Mouse (Mus musculus): ENCODE results near the gene Ppara. TPM values are rescaled to one million over a fixed set of nuclear protein-coding genes. Genes with fewer than 3 reads are reported as not detected.

Ppara gene
- polyA plus RNA-seq, 1 experiment from 2014 or later, result 4.9 TPM

- Histone ChIP-seq H3K4me3 (no peak overlapping the region), H3K9me3 (no peaks in the 10 kb centered on the region), H3K4me2 (no peak overlapping the region), H3K9ac (no peak overlapping the region), H3K36me3 (no peaks in the 10 kb centered on the region), H3K4me1 (peaks cover 8% of the 10 kb centered on the region; the same call in 1 of the 2 replicates), H3K27ac (no peak overlapping the region), H3K27me3 (peaks cover 50% of the 10 kb centered on the region)
- WGBS, result 62% methylated on average over 5 of the region's 5 CpGs
- no peak for ATAC-seq (ENCODE audit: borderline replicate concordance, extremely low read depth, low FRiP score, low TSS enrichment)
Observed at GRCm38 (mm10) chr15:85732604-85732968, 2.2 kb upstream of the Ppara start.

- Histone ChIP-seq H3K9ac (no peak overlapping the region), H3K4me2 (no peak overlapping the region), H3K4me1 (peaks cover 8% of the 10 kb centered on the region; the same call in 1 of the 2 replicates), H3K27ac (no peak overlapping the region), H3K9me3 (no peaks in the 10 kb centered on the region), H3K27me3 (peaks cover 52% of the 10 kb centered on the region), H3K36me3 (no peaks in the 10 kb centered on the region), H3K4me3 (no peak overlapping the region)
- WGBS, result 71% methylated on average over 2 of the region's 2 CpGs
- no peak for ATAC-seq (ENCODE audit: borderline replicate concordance, extremely low read depth, low FRiP score, low TSS enrichment)
Observed at GRCm38 (mm10) chr15:85733686-85734085, 1.1 kb upstream of the Ppara start.

GRCm38 (mm10) chr15:85734148-85734547 lies 635 bp upstream of the Ppara start:
- Histone ChIP-seq H3K4me1 (peaks cover 8% of the 10 kb centered on the region; the same call in 1 of the 2 replicates), H3K36me3 (no peaks in the 10 kb centered on the region), H3K27ac (no peak overlapping the region), H3K27me3 (peaks cover 52% of the 10 kb centered on the region), H3K4me2 (peak overlapping the region; percentile 97), H3K9ac (peak overlapping the region; percentile 50; the same call in 1 of the 2 replicates), H3K9me3 (no peaks in the 10 kb centered on the region), H3K4me3 (peak overlapping the region; percentile 79)
- no peak for ATAC-seq (ENCODE audit: borderline replicate concordance, extremely low read depth, low FRiP score, low TSS enrichment)
- 38% methylated on average over 8 of the region's 8 CpGs for WGBS

- Histone ChIP-seq H3K27ac (no peak overlapping the region), H3K4me2 (peak overlapping the region; percentile 97), H3K4me1 (peaks cover 8% of the 10 kb centered on the region; the same call in 1 of the 2 replicates), H3K9me3 (no peaks in the 10 kb centered on the region), H3K36me3 (no peaks in the 10 kb centered on the region), H3K9ac (peak overlapping the region; percentile 58), H3K4me3 (peak overlapping the region; percentile 79), H3K27me3 (peaks cover 52% of the 10 kb centered on the region)
- under 1% methylated on average over 70 of the region's 78 CpGs for WGBS
- peak; percentile 97 for ATAC-seq (ENCODE audit: borderline replicate concordance, extremely low read depth, low FRiP score, low TSS enrichment)
Observed at GRCm38 (mm10) chr15:85735063-85735835, 466 bp downstream of the Ppara start.

- no peaks in the 10 kb centered on the region for H3K9me3 ChIP-seq
- no peak overlapping the region for H3K27ac ChIP-seq
- peak; percentile 32 for ATAC-seq (ENCODE audit: borderline replicate concordance, extremely low read depth, low FRiP score, low TSS enrichment)
- H3K9ac ChIP-seq, result peak overlapping the region; percentile 58
- WGBS, result under 1% methylated on average over 24 of the region's 25 CpGs
- no peaks in the 10 kb centered on the region for H3K36me3 ChIP-seq
- peak overlapping the region; percentile 97 for H3K4me2 ChIP-seq
- peak overlapping the region; percentile 79 for H3K4me3 ChIP-seq
- H3K4me1 ChIP-seq, result peaks cover 8% of the 10 kb centered on the region; the same call in 1 of the 2 replicates
- H3K27me3 ChIP-seq, result peaks cover 52% of the 10 kb centered on the region
Observed at GRCm38 (mm10) chr15:85735836-85736190, 1.0 kb downstream of the Ppara start.

GRCm38 (mm10) chr15:85736506-85736905 lies 1.7 kb downstream of the Ppara start:
- 50% methylated on average over 10 of the region's 10 CpGs for WGBS
- Histone ChIP-seq H3K9me3 (no peaks in the 10 kb centered on the region), H3K36me3 (no peaks in the 10 kb centered on the region), H3K4me3 (peak overlapping the region; percentile 79), H3K9ac (0 out of 2 replicates have a peak overlapping the region, but pooled peaks have one; percentile 58), H3K27me3 (peaks cover 52% of the 10 kb centered on the region), H3K4me1 (peaks cover 8% of the 10 kb centered on the region; the same call in 1 of the 2 replicates), H3K4me2 (peak overlapping the region; percentile 97), H3K27ac (no peak overlapping the region)
- no peak for ATAC-seq (ENCODE audit: borderline replicate concordance, extremely low read depth, low FRiP score, low TSS enrichment)

- H3K4me1 ChIP-seq, result peaks cover 8% of the 10 kb centered on the region; the same call in 1 of the 2 replicates
- no peak overlapping the region for H3K4me3 ChIP-seq
- H3K9ac ChIP-seq, result no peak overlapping the region
- no peak overlapping the region for H3K4me2 ChIP-seq
- no peaks in the 10 kb centered on the region for H3K36me3 ChIP-seq
- peaks cover 40% of the 10 kb centered on the region for H3K27me3 ChIP-seq
- no peaks in the 10 kb centered on the region for H3K9me3 ChIP-seq
- 75% methylated on average over 3 of the region's 3 CpGs for WGBS
- no peak overlapping the region for H3K27ac ChIP-seq
- ATAC-seq (ENCODE audit: borderline replicate concordance, extremely low read depth, low FRiP score, low TSS enrichment), result no peak
Observed at GRCm38 (mm10) chr15:85738416-85738815, 3.6 kb downstream of the Ppara start.

GRCm38 (mm10) chr15:85738939-85739338 lies 4.2 kb downstream of the Ppara start:
- no peak overlapping the region for H3K4me3 ChIP-seq
- no peak overlapping the region for H3K9ac ChIP-seq
- H3K27me3 ChIP-seq, result peaks cover 35% of the 10 kb centered on the region
- no peak overlapping the region for H3K27ac ChIP-seq
- peaks cover 8% of the 10 kb centered on the region; the same call in 1 of the 2 replicates for H3K4me1 ChIP-seq
- WGBS, result 59% methylated on average over 5 of the region's 5 CpGs
- H3K36me3 ChIP-seq, result no peaks in the 10 kb centered on the region
- no peaks in the 10 kb centered on the region for H3K9me3 ChIP-seq
- H3K4me2 ChIP-seq, result no peak overlapping the region
- ATAC-seq (ENCODE audit: borderline replicate concordance, extremely low read depth, low FRiP score, low TSS enrichment), result no peak

- no peak for ATAC-seq (ENCODE audit: borderline replicate concordance, extremely low read depth, low FRiP score, low TSS enrichment)
- no peak overlapping the region for H3K4me3 ChIP-seq
- no peaks in the 10 kb centered on the region for H3K4me1 ChIP-seq
- no peak overlapping the region for H3K27ac ChIP-seq
- H3K27me3 ChIP-seq, result peaks cover 6% of the 10 kb centered on the region; the same call in 1 of the 2 replicates
- no peak overlapping the region for H3K9ac ChIP-seq
- 72% methylated on average over 9 of the region's 9 CpGs for WGBS
- no peaks in the 10 kb centered on the region for H3K36me3 ChIP-seq
- no peak overlapping the region for H3K4me2 ChIP-seq
- no peaks in the 10 kb centered on the region for H3K9me3 ChIP-seq
Observed at GRCm38 (mm10) chr15:85742608-85743007, 7.8 kb downstream of the Ppara start.

- 59% methylated on average over 3 of the region's 3 CpGs for WGBS
- ATAC-seq (ENCODE audit: borderline replicate concordance, extremely low read depth, low FRiP score, low TSS enrichment), result no peak
- H3K27ac ChIP-seq, result no peak overlapping the region
- H3K4me1 ChIP-seq, result no peaks in the 10 kb centered on the region
- H3K9me3 ChIP-seq, result no peaks in the 10 kb centered on the region
- H3K4me3 ChIP-seq, result no peak overlapping the region
- H3K36me3 ChIP-seq, result no peaks in the 10 kb centered on the region
- H3K4me2 ChIP-seq, result no peak overlapping the region
- 0 out of 2 replicates have a peak, but pooled peaks cover 4% of the 10 kb centered on the region for H3K27me3 ChIP-seq
- no peak overlapping the region for H3K9ac ChIP-seq
Observed at GRCm38 (mm10) chr15:85743946-85744345, 9.2 kb downstream of the Ppara start.

- Histone ChIP-seq H3K9me3 (no peaks in the 10 kb centered on the region), H3K9ac (no peak overlapping the region), H3K27me3 (0 out of 2 replicates have a peak, but pooled peaks cover 4% of the 10 kb centered on the region), H3K36me3 (no peaks in the 10 kb centered on the region), H3K27ac (no peak overlapping the region), H3K4me3 (no peak overlapping the region), H3K4me1 (no peaks in the 10 kb centered on the region), H3K4me2 (no peak overlapping the region)
- ATAC-seq (ENCODE audit: borderline replicate concordance, extremely low read depth, low FRiP score, low TSS enrichment), result no peak
- WGBS, result 75% methylated on average over 8 of the region's 8 CpGs
Observed at GRCm38 (mm10) chr15:85746178-85746577, 11.4 kb downstream of the Ppara start.

GRCm38 (mm10) chr15:85746671-85747070 lies 11.9 kb downstream of the Ppara start:
- Histone ChIP-seq H3K4me3 (no peak overlapping the region), H3K4me2 (no peak overlapping the region), H3K36me3 (no peaks in the 10 kb centered on the region), H3K27ac (no peak overlapping the region), H3K4me1 (no peaks in the 10 kb centered on the region), H3K9me3 (no peaks in the 10 kb centered on the region), H3K9ac (no peak overlapping the region), H3K27me3 (0 out of 2 replicates have a peak, but pooled peaks cover 4% of the 10 kb centered on the region)
- ATAC-seq (ENCODE audit: borderline replicate concordance, extremely low read depth, low FRiP score, low TSS enrichment), result no peak
- 68% methylated on average over 13 of the region's 13 CpGs for WGBS

Measured in lung, embryonic 15.5 days (tissue).